Mouse (Mus musculus) thymus, adult 2 months (tissue): Measurements from ENCODE around the gene Zdhhc18.

ENCODE experiments used
- CTCF ChIP-seq: fragments of 200-500 bp; IDR thresholded peaks from 2 replicates; pipeline ENCODE4 v1.5.1; 2012; ENCODE audit warnings: mild to moderate bottlenecking, control low read depth, low read length, moderate library complexity, borderline replicate concordance; ENCODE audit not compliant: control insufficient read depth, poor library complexity, insufficient read depth; ENCODE audit errors: extremely low read depth
- POLR2A ChIP-seq: fragments of 200-500 bp; IDR thresholded peaks from 2 replicates; pipeline ENCODE4 v1.6.1; 2012; ENCODE audit warnings: mild to moderate bottlenecking, low read length, control low read depth, moderate library complexity; ENCODE audit not compliant: control insufficient read depth, poor library complexity, insufficient read depth; ENCODE audit errors: extremely low read depth

GRCm38 (mm10) chr4:133673666-133674330, 23.8 kb upstream of the Zdhhc18 start:
- TF ChIP-seq CTCF, result no peak
- no peak for TF ChIP-seq POLR2A
